Mouse (Mus musculus) forebrain, embryonic 11.5 days (tissue): ENCODE measurements around the gene Smok2b. TPM values are rescaled to one million over a fixed set of nuclear protein-coding genes. Genes with fewer than 3 reads are reported as not detected.
"Not testable (repeated sequence)": the region's sequence is repeated elsewhere in the genome, so short reads cannot be mapped to it uniquely, and the experiment has no call there.

ENCODE experiments used
- ATAC-seq: fragments of 200-750 bp; cut with Nextera tagmentation; replicated peaks from 2 replicates; pipeline ENCODE4 v1.8.0; 2017; ENCODE audit warnings: moderate TSS enrichment; ENCODE audit not compliant: low FRiP score
- DNase-seq: peaks from one replicate; pipeline ENCODE4 v3.0.0-alpha.2; 2017; ENCODE audit warnings: low spot score
- H3K27ac ChIP-seq: fragments of 300-500 bp; sonication (generic); 2 replicates; pipeline ENCODE4 v1.5.1; 2014; ENCODE audit warnings: low read depth, low read length
- H3K27me3 ChIP-seq: fragments of 300-500 bp; sonication (generic); 2 replicates; pipeline ENCODE4 v1.6.1; 2014; ENCODE audit warnings: mild to moderate bottlenecking, low read length, mixed read lengths; ENCODE audit not compliant: control insufficient read depth, insufficient read depth
- H3K36me3 ChIP-seq: fragments of 300-500 bp; sonication (generic); 2 replicates; pipeline ENCODE4 v1.6.1; 2014; ENCODE audit warnings: mild to moderate bottlenecking, low read length, moderate library complexity, mixed read lengths; ENCODE audit not compliant: control insufficient read depth, insufficient read depth
- H3K4me1 ChIP-seq: fragments of 300-500 bp; sonication (generic); replicated peaks from 2 replicates; pipeline ENCODE4 v1.6.1; 2014; ENCODE audit warnings: low read length, mixed read lengths; ENCODE audit not compliant: control insufficient read depth, insufficient read depth
- H3K4me2 ChIP-seq: fragments of 300-500 bp; sonication (generic); 2 replicates; pipeline ENCODE4 v1.6.1; 2014; ENCODE audit warnings: low read depth, mild to moderate bottlenecking, low read length, moderate library complexity, mixed read lengths; ENCODE audit not compliant: severe bottlenecking
- H3K4me3 ChIP-seq: fragments of 300-500 bp; sonication (generic); 2 replicates; pipeline ENCODE4 v1.5.1; 2014; ENCODE audit warnings: low read depth, low read length
- H3K9ac ChIP-seq: fragments of 300-500 bp; sonication (generic); 2 replicates; pipeline ENCODE4 v1.6.1; 2014; ENCODE audit warnings: low read length
- H3K9me3 ChIP-seq: fragments of 300-500 bp; sonication (generic); 2 replicates; pipeline ENCODE4 v1.6.1; 2016; ENCODE audit warnings: low read length, mixed read lengths; ENCODE audit not compliant: control insufficient read depth
- WGBS: fragments of 180-500 bp; shearing (Covaris S2); extraction: QIAGEN DNeasy Blood & Tissue Kit; methylation state at CpG from one replicate; pipeline ENCODE4 v1.1.7; 2014; 5-methylcytosine and 5-hydroxymethylcytosine counted together
- polyA plus RNA-seq: library from polyadenylated mRNA; unstranded; fragments of >200 nt; fragmentation: Nextera tagmentation; extraction: Ambion mirVana; gene quantifications from 2 replicates; pipeline ENCODE4 v1.2.1, GENCODE M21; 2014

Gene Smok2b
- polyA plus RNA-seq, result not detected in 2 replicates

- not testable (repeated sequence) for H3K4me1 ChIP-seq, ATAC-seq, H3K27ac ChIP-seq, H3K4me2 ChIP-seq, H3K27me3 ChIP-seq, H3K36me3 ChIP-seq, H3K9ac ChIP-seq, H3K4me3 ChIP-seq, DNase-seq
- peaks cover 70% of the 10 kb centered on the region for H3K9me3 ChIP-seq
- WGBS, result 80% methylated on average over 2 of the region's 2 CpGs
Measured at GRCm38 (mm10) chr17:13229957-13230356, at the start of gene Smok2b. Smok2b (plus strand) TSS chr17:13230257.

- not testable (repeated sequence) for DNase-seq, H3K27me3 ChIP-seq, ATAC-seq, H3K36me3 ChIP-seq, H3K27ac ChIP-seq, H3K4me1 ChIP-seq, H3K4me2 ChIP-seq, H3K4me3 ChIP-seq, H3K9ac ChIP-seq
- WGBS, result 91% methylated on average over 5 of the region's 5 CpGs
- peaks cover 19% of the 10 kb centered on the region; the same call in 1 of the 2 replicates for H3K9me3 ChIP-seq
Measured at GRCm38 (mm10) chr17:13180491-13180890, 49.6 kb upstream of the Smok2b start.

- 68% methylated on average over 2 of the region's 4 CpGs for WGBS
- peaks cover 21% of the 10 kb centered on the region; the same call in 1 of the 2 replicates for H3K9me3 ChIP-seq
- not testable (repeated sequence) for ATAC-seq
Measured at GRCm38 (mm10) chr17:13182712-13183111, 47.3 kb upstream of the Smok2b start.

GRCm38 (mm10) chr17:13184514-13184913 lies 45.5 kb upstream of the Smok2b start:
- ATAC-seq, H3K4me3 ChIP-seq, H3K4me1 ChIP-seq, H3K4me2 ChIP-seq, H3K9ac ChIP-seq, H3K27me3 ChIP-seq, H3K27ac ChIP-seq, H3K36me3 ChIP-seq: not testable (repeated sequence)
- WGBS, result 97% methylated on average over 4 of the region's 5 CpGs
- DNase-seq, result peak; percentile 23
- peaks cover 20% of the 10 kb centered on the region; the same call in 1 of the 2 replicates for H3K9me3 ChIP-seq

More at GRCm38 (mm10) chr17:13182712-13183111, 47.3 kb upstream of the Smok2b start:
- not testable (repeated sequence) for H3K4me1 ChIP-seq, H3K9ac ChIP-seq, H3K4me3 ChIP-seq, H3K27me3 ChIP-seq, H3K4me2 ChIP-seq, DNase-seq, H3K27ac ChIP-seq, H3K36me3 ChIP-seq

GRCm38 (mm10) chr17:13186541-13186940 lies 43.5 kb upstream of the Smok2b start:
- not testable (repeated sequence) for H3K4me2 ChIP-seq, DNase-seq, H3K9ac ChIP-seq, H3K27ac ChIP-seq, H3K4me3 ChIP-seq, H3K4me1 ChIP-seq, H3K27me3 ChIP-seq, H3K36me3 ChIP-seq
- peak; percentile 41; the same call in 1 of the 2 replicates for ATAC-seq
- 87% methylated on average over 6 of the region's 6 CpGs for WGBS
- H3K9me3 ChIP-seq, result peaks cover 20% of the 10 kb centered on the region; the same call in 1 of the 2 replicates

GRCm38 (mm10) chr17:13187621-13188020 lies 42.4 kb upstream of the Smok2b start:
- WGBS, result 75% methylated on average over 6 of the region's 6 CpGs
- ATAC-seq, H3K4me1 ChIP-seq, H3K36me3 ChIP-seq, H3K27ac ChIP-seq, H3K27me3 ChIP-seq, H3K4me2 ChIP-seq, H3K4me3 ChIP-seq, H3K9ac ChIP-seq: not testable (repeated sequence)
- DNase-seq, result peak; percentile 46
- peaks cover 17% of the 10 kb centered on the region; the same call in 1 of the 2 replicates for H3K9me3 ChIP-seq

- H3K27ac ChIP-seq, H3K4me2 ChIP-seq, H3K4me1 ChIP-seq, H3K36me3 ChIP-seq, H3K27me3 ChIP-seq, H3K4me3 ChIP-seq, ATAC-seq, H3K9ac ChIP-seq: not testable (repeated sequence)
- DNase-seq, result peak; percentile 45
- H3K9me3 ChIP-seq, result peaks cover 17% of the 10 kb centered on the region; the same call in 1 of the 2 replicates
- WGBS, result 90% methylated on average over 2 of the region's 2 CpGs
Measured at GRCm38 (mm10) chr17:13188846-13189245, 41.2 kb upstream of the Smok2b start.

- WGBS, result 89% methylated on average over 10 of the region's 10 CpGs
- not testable (repeated sequence) for H3K27me3 ChIP-seq, H3K4me2 ChIP-seq, H3K36me3 ChIP-seq, H3K4me1 ChIP-seq, H3K27ac ChIP-seq, ATAC-seq, H3K4me3 ChIP-seq, H3K9ac ChIP-seq
- peak; percentile 51 for DNase-seq
- H3K9me3 ChIP-seq, result peaks cover 19% of the 10 kb centered on the region
Measured at GRCm38 (mm10) chr17:13190836-13191583, 39.0 kb upstream of the Smok2b start.

- not testable (repeated sequence) for ATAC-seq, DNase-seq, H3K36me3 ChIP-seq, H3K9ac ChIP-seq, H3K4me1 ChIP-seq, H3K4me2 ChIP-seq, H3K27me3 ChIP-seq, H3K4me3 ChIP-seq, H3K27ac ChIP-seq
- 68% methylated on average over 4 of the region's 4 CpGs for WGBS
- peaks cover 30% of the 10 kb centered on the region for H3K9me3 ChIP-seq
Measured at GRCm38 (mm10) chr17:13196486-13196885, 33.6 kb upstream of the Smok2b start.
